Mouse (Mus musculus) MEL (cell line): Measurements from ENCODE around the gene Xpot. TPM values are rescaled to one million over a fixed set of nuclear protein-coding genes. Genes with fewer than 3 reads are reported as not detected.

ENCODE experiments used
- DNase-seq: peaks from one replicate; pipeline ENCODE4 v3.0.0; 2011; ENCODE audit warnings: low read depth, low spot score
- H3K27ac ChIP-seq: 2 replicates; pipeline ENCODE4 v1.5.1; 2012; ENCODE audit warnings: low read depth, mild to moderate bottlenecking, control low read depth, low read length, moderate library complexity; ENCODE audit not compliant: control insufficient read depth
- H3K27me3 ChIP-seq, 2 experiments: fragments of 150-350 bp in 1 of 2; sonication (generic) in 1 of 2; 2 replicates each; pipeline ENCODE4 v1.6.1; 2012; ENCODE audit warnings: low read length in 2 of 2, mild to moderate bottlenecking in 2 of 2, improper control_type of control experiment in 1 of 2, moderate library complexity in 1 of 2; ENCODE audit not compliant: insufficient read depth in 2 of 2, control insufficient read depth in 1 of 2
- H3K36me3 ChIP-seq, 2 experiments: 2 replicates each; pipeline ENCODE4 v1.6.1; 2012 to 2014; ENCODE audit warnings: low read length in 2 of 2, improper control_type of control experiment in 1 of 2, inconsistent platforms in 1 of 2, mild to moderate bottlenecking in 1 of 2; ENCODE audit not compliant: insufficient read depth in 2 of 2, control insufficient read depth in 1 of 2
- H3K4me1 ChIP-seq, 2 experiments: fragments of 150-350 bp in 1 of 2; sonication (generic) in 1 of 2; 2 replicates each; pipeline ENCODE4 v1.6.1; 2012; ENCODE audit warnings: low read length in 2 of 2, improper control_type of control experiment in 1 of 2, mild to moderate bottlenecking in 1 of 2; ENCODE audit not compliant: insufficient read depth in 2 of 2, control insufficient read depth in 1 of 2
- H3K4me3 ChIP-seq, 2 experiments: fragments of 150-350 bp in 1 of 2; sonication (generic) in 1 of 2; 2 replicates each; pipeline ENCODE4 v1.5.1; 2012; ENCODE audit warnings: low read depth in 2 of 2, low read length in 2 of 2, mild to moderate bottlenecking in 2 of 2, moderate library complexity in 2 of 2, control low read depth in 1 of 2, improper control_type of control experiment in 1 of 2; ENCODE audit not compliant: control insufficient read depth in 1 of 2, insufficient read depth in 1 of 2
- H3K79me2 ChIP-seq: 2 replicates; pipeline ENCODE4 v1.6.1; 2012; ENCODE audit warnings: mild to moderate bottlenecking, low read length, moderate library complexity; ENCODE audit not compliant: control insufficient read depth, poor library complexity, insufficient read depth
- H3K9ac ChIP-seq: 2 replicates; pipeline ENCODE4 v1.6.1; 2012; ENCODE audit warnings: low read depth, mild to moderate bottlenecking, control low read depth, low read length, moderate library complexity; ENCODE audit not compliant: control insufficient read depth, poor library complexity, severe bottlenecking
- H3K9me3 ChIP-seq: fragments of 150-350 bp; sonication (generic); replicated peaks from 2 replicates; pipeline ENCODE4 v1.6.1; 2012; ENCODE audit warnings: mild to moderate bottlenecking, low read length, improper control_type of control experiment, moderate library complexity; ENCODE audit not compliant: insufficient read depth
- BHLHE40 ChIP-seq: IDR thresholded peaks from 2 replicates; pipeline ENCODE4 v1.6.1; 2012; ENCODE audit warnings: low read depth, mild to moderate bottlenecking, inconsistent platforms, low read length, improper control_type of control experiment, borderline replicate concordance
- EP300 ChIP-seq, 2 experiments: IDR thresholded peaks; 2 replicates each; pipeline ENCODE4 v1.6.1; 2011; ENCODE audit warnings: improper control_type of control experiment in 2 of 2, low read length in 2 of 2, low read depth in 1 of 2, mild to moderate bottlenecking in 1 of 2
- HCFC1 ChIP-seq: IDR thresholded peaks from 2 replicates; pipeline ENCODE4 v1.6.1; 2012; ENCODE audit warnings: low read depth, mild to moderate bottlenecking, inconsistent platforms, low read length, improper control_type of control experiment, moderate library complexity
- JUND ChIP-seq: IDR thresholded peaks from 2 replicates; pipeline ENCODE4 v1.6.1; 2011; ENCODE audit warnings: low read depth, mild to moderate bottlenecking, improper control_type of control experiment, low read length
- MAX ChIP-seq: IDR thresholded peaks from 2 replicates; pipeline ENCODE4 v1.6.1; 2011; ENCODE audit warnings: low read length, improper control_type of control experiment
- POLR2AphosphoS5 ChIP-seq: IDR thresholded peaks from 2 replicates; pipeline ENCODE4 v1.6.1; 2012; ENCODE audit warnings: low read depth, borderline replicate concordance, mild to moderate bottlenecking, inconsistent platforms, low read length, moderate library complexity, mixed read lengths
- RCOR1 ChIP-seq: IDR thresholded peaks from 2 replicates; pipeline ENCODE4 v1.6.1; 2012; ENCODE audit warnings: low read depth, mild to moderate bottlenecking, inconsistent platforms, low read length, improper control_type of control experiment
- TAL1 ChIP-seq: IDR thresholded peaks from 2 replicates; pipeline ENCODE4 v1.6.1; 2012; ENCODE audit warnings: mild to moderate bottlenecking, inconsistent platforms, low read length, moderate library complexity, mixed read lengths
- USF1 ChIP-seq: IDR thresholded peaks from 2 replicates; pipeline ENCODE4 v1.6.1; 2014; ENCODE audit warnings: low read depth, mild to moderate bottlenecking, inconsistent platforms, low read length, improper control_type of control experiment, moderate library complexity
- USF2 ChIP-seq, 2 experiments: IDR thresholded peaks; 2 replicates each; pipeline ENCODE4 v1.6.1; 2011 to 2012; ENCODE audit warnings: improper control_type of control experiment in 2 of 2, low read length in 2 of 2, borderline replicate concordance in 1 of 2, inconsistent platforms in 1 of 2, low read depth in 1 of 2, mild to moderate bottlenecking in 1 of 2; ENCODE audit not compliant: insufficient read depth in 1 of 2
- ZC3H11A ChIP-seq: IDR thresholded peaks from 2 replicates; pipeline ENCODE4 v1.6.1; 2012; ENCODE audit warnings: low read depth, mild to moderate bottlenecking, inconsistent platforms, low read length, improper control_type of control experiment
- ZMIZ1 ChIP-seq: IDR thresholded peaks from 2 replicates; pipeline ENCODE4 v1.6.1; 2012; ENCODE audit warnings: low read depth, mild to moderate bottlenecking, inconsistent platforms, low read length, improper control_type of control experiment, moderate library complexity
- polyA plus RNA-seq, 2 experiments: library from polyadenylated mRNA; stranded (reverse) in 1 of 2; unstranded in 1 of 2; fragments of >175 nt in 1 of 2; fragments of >200 nt in 1 of 2; gene quantifications; 2 replicates each; pipeline versions ENCODE4 v1.2.1 to v1.2.4; 2012; ENCODE audit warnings: low replicate concordance in 2 of 2, low read depth in 1 of 2; ENCODE audit not compliant: insufficient read length in 2 of 2, insufficient read depth in 1 of 2, missing spikeins in 1 of 2
- total RNA-seq: library from RNA; depleted of rRNA; stranded (reverse); fragments of 300-350 nt; gene quantifications from 2 replicates; pipeline ENCODE4 v1.2.3, GENCODE M21; 2012

Xpot gene
- total and polyA plus RNA-seq, 3 experiments, result 122 to 304 (median 154) TPM

DNA sequence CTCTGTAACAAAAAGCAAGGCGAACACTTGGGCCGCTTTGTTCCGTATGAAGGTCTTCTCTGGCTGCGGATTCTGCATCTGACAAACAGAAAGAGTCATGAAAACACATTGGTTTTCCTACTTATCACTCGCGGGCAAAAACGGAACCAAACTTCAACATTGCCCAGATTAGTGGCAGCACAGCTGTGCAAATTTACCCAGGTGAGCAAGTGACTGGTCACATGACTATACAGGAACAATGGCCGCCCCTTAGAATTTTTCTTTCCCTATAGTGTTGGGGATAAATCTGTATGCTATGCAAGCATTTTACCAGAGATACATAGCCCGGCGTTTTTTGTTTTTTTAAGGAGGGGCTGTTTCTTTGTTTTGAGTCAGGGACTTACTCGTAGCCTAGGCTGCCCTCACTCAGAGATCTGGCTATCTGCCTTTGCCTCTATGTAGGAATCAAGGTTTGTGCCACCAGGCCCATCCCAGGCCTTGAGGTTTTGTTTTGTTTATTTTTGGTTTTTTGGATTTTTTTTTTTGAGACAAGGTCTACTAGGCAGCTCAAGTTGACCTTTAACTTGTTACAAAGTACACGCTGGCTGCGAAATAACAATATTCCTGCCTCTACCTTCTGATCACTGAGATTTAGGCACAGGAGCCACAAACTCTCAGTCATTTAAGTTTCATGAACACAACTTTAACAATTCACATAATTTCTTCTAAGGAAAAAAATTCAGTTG is 10.8 kb downstream of the Xpot start:
- Histone ChIP-seq H3K9ac (no peak overlapping the region), H3K36me3 (peaks cover 0 to 62% of the 10 kb centered on the region in 2 experiments; a peak in 2 of 4 replicates), H3K4me1 (no peaks in the 10 kb centered on the region), H3K9me3 (no peaks in the 10 kb centered on the region), H3K4me3 (no peak overlapping the region), H3K27ac (no peak overlapping the region), H3K79me2 (peaks cover 2% of the 10 kb centered on the region; the same call in 1 of the 2 replicates)
- DNase-seq, result no peak
- no peak for TF ChIP-seq MAX
- peak; percentile 59; the same call in 1 of the 2 replicates for TF ChIP-seq USF1
- TF ChIP-seq, all 39 proteins: peak for 1
- no peaks in the 10 kb centered on the region for H3K27me3 ChIP-seq

- Histone ChIP-seq H3K79me2 (peaks cover 2% of the 10 kb centered on the region; the same call in 1 of the 2 replicates), H3K27ac (no peak overlapping the region), H3K9me3 (no peaks in the 10 kb centered on the region), H3K27me3 (no peaks in the 10 kb centered on the region), H3K4me1 (no peaks in the 10 kb centered on the region), H3K4me3 (no peak overlapping the region), H3K36me3 (peaks cover 0 to 69% of the 10 kb centered on the region in 2 experiments; a peak in 2 of 4 replicates), H3K9ac (no peak overlapping the region)
- no peak for DNase-seq
- no peak for TF ChIP-seq EP300 (IDR thresholded peaks at IDR 0.05; ENCODE audit: low read depth in 1 of 2, low read length in 2 of 2)
- no peak for TF ChIP-seq RCOR1
- TF ChIP-seq HCFC1, result no peak
- no peak for TF ChIP-seq BHLHE40
These were observed 12.6 kb downstream of the Xpot start for GRCm38 (mm10) chr10:121613570-121613969.

- H3K4me3 ChIP-seq, result no peak overlapping the region
- H3K27ac ChIP-seq, result no peak overlapping the region
- no peaks in the 10 kb centered on the region for H3K4me1 ChIP-seq
- H3K79me2 ChIP-seq, result peaks cover 2% of the 10 kb centered on the region; the same call in 1 of the 2 replicates
- TF ChIP-seq JUND (no peak), TAL1 (no peak), POLR2AphosphoS5 (no peak), USF2 (IDR thresholded peaks at IDR 0.05; ENCODE audit: borderline replicate concordance in 1 of 2, insufficient read depth in 1 of 2, low read depth in 1 of 2, low read length in 2 of 2) (no peak), ZMIZ1 (no peak), ZC3H11A (no peak)
- no peak overlapping the region for H3K9ac ChIP-seq
- H3K27me3 ChIP-seq, result no peaks in the 10 kb centered on the region
- no peak for DNase-seq
- H3K9me3 ChIP-seq, result no peaks in the 10 kb centered on the region
- H3K36me3 ChIP-seq, result peaks cover 0 to 74% of the 10 kb centered on the region in 2 experiments; a peak in 2 of 4 replicates
These were observed 13.7 kb downstream of the Xpot start for GRCm38 (mm10) chr10:121612448-121612847.
